Mouse (Mus musculus) MEL-GATA-1-ER (cell line): ENCODE measurements around the gene Mylk4.

Experiments used
- DNase-seq: peaks from one replicate; pipeline ENCODE4 v3.0.0-alpha.2; 2012; ENCODE audit warnings: low read depth; ENCODE audit errors: extremely low read depth

Mylk4 gene

DNA sequence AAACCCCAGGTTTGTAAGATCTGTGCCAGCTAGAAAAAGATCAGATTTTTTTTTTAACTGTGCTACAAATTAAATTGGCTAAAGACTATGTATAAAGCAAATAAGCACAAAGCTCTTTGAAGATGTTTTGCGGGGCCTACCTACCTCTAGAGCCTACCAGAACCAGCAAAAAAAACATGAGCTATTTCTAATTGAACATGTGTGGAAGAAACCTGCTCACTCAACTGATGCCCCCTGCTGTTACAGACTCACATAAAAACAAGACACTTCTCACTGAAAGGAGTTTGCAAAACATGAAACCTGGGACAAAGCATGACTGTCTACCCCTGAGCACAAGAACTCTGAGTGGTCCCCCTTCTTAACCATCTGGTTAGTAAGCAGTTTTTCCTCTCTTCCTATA, 13.3 kb upstream of the Mylk4 start:
- no peak for DNase-seq

GRCm38 (mm10) chr13:32795166-32795565, 11.4 kb upstream of the Mylk4 start:
- no peak for DNase-seq

DNA sequence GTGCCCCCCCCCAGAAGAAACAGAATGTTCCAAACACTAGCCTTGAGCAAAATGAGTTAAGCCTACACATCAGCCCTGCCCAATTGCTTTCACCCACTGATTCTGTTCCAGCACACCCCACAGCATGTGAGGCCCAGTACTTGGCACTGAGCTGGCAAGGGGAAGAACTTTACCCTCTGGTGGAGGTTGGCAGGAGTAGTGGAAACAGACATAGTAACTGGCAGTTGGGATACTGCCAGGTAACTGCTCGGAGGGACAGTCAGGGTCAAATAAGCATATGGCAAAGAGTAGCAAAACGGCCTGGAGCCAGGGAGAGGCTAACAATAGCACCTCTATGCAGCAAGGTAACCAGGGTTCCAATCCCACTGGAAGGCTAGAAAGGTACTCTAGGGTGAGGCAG, 10.9 kb upstream of the Mylk4 start:
- DNase-seq, result no peak

DNA sequence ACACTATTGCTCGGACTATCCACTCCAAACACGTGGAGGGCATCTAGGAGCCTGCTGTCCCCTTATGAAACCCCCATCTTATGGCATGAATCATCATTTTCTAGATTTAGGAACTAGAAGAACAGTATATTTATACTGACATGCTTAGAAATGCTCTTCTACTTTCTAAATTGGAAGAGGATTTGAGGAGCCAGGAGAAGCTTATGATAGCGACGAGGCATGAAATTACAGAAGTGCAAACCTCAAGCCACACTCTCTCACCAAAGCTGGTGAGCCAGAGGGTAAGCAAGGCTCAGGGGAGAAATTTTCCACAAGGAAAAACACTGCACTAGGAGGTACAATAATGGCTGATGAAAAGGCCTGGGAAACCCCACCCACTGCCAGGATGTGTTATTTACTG, 6.0 kb upstream of the Mylk4 start:
- no peak for DNase-seq

GRCm38 (mm10) chr13:32787584-32787983, 3.8 kb upstream of the Mylk4 start:
- no peak for DNase-seq

DNA sequence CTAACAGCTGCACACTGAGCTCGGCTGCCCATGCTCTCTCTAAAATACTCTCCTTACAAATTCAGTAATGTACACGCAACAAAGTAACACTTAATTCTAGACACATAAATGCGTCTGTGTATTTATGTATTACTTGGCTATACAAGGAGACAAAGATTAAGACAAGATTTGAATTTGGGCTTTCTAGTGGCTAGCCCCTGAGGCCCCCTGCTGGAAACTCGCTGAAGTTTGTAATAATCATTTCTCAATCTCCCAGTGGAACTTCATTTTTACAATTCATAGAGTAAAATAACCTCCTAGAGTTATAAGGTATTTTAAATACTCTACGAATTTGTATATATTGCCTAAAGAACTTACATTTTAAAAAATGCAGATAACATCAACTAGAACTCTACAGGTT, 699 bp downstream of the Mylk4 start:
- DNase-seq, result no peak

DNA sequence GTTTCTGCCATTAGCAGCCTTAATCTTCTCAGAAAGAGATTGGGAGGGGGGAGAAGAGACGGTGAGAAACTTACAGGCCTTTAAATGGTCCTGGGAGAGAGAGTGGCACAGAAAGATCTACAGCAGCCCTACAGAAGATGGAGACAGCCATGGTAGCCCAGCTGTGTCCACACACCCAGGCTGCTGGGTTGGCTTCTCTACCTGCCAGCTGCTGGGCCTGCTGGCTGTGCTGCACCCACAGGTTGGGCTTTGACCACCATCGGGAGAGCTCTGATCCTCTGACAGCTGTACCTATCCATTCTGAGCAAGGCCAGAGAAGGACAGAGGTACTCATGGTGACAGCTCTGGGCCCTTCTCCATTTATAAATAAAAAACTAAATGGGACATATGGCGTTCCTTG, 4.9 kb downstream of the Mylk4 start:
- DNase-seq, result no peak

GRCm38 (mm10) chr13:32776350-32776749, 7.4 kb downstream of the Mylk4 start:
- DNase-seq, result no peak

- no peak for DNase-seq
These were observed 7.9 kb downstream of the Mylk4 start for GRCm38 (mm10) chr13:32775889-32776288.

GRCm38 (mm10) chr13:32769960-32770359, 13.8 kb downstream of the Mylk4 start:
- no peak for DNase-seq

DNA sequence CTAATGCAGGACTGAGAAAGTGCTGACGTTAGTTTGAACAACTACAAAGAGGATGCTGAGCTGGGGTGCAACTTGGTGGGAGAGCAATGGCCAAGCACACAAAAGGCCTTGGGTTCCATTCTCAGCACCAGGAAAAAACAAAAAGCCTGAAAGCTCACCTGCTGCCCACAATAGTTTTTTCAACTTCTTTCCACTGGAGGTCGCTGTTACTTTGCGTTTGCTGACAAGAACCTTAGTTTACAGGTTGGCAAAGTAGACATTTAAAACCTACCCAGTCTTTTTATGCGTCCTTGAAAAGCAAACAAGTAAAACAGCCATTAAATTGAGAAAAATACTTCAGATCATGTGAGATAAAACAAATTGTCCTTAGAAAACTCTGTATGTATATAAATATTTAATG, 15.7 kb downstream of the Mylk4 start:
- peak; percentile 17 for DNase-seq

DNA sequence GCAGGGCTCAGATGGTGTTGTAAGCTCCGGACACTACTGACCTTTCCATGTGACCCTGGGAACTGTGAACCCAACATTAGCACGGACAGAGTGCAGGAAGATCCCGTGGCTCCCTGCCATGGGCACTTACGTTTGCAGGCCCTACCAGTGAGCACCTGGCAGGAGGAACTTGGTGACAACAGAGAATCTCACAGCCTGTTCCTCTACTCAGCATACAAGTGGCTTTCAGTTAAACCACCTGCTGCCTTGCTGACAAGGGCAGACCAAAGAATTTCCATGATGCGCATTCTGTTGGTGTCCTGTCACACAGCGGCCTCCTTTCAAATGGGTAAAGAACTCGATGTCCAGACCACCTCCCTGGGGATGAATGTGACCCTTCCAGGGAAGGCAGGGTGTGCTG, 19.3 kb downstream of the Mylk4 start:
- no peak for DNase-seq

DNA sequence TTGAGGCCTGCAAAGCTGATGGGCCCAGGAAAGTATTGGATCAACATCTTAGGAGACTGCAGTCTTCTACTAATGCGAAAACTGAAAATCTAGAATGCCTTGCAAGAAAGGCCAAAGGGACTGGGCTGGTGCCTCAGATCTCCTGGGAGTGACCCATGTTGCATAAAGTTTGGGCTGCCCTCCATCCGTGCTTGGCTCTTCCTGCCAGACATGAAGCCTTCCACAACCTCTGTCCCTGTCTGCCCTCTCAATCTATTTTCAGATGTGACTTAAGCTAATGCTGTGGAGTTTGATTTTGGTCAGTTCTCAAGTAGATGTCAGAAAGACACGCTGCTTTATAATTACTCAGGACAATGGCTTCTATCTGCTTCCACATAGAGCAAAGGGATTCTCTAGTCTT, 20.6 kb downstream of the Mylk4 start:
- no peak for DNase-seq

- DNase-seq, result no peak
These were observed 23.0 kb downstream of the Mylk4 start for GRCm38 (mm10) chr13:32760795-32761194.

GRCm38 (mm10) chr13:32759036-32759435, 24.7 kb downstream of the Mylk4 start:
- DNase-seq, result no peak

GRCm38 (mm10) chr13:32752066-32752657, 31.6 kb downstream of the Mylk4 start:
- no peak for DNase-seq

DNA sequence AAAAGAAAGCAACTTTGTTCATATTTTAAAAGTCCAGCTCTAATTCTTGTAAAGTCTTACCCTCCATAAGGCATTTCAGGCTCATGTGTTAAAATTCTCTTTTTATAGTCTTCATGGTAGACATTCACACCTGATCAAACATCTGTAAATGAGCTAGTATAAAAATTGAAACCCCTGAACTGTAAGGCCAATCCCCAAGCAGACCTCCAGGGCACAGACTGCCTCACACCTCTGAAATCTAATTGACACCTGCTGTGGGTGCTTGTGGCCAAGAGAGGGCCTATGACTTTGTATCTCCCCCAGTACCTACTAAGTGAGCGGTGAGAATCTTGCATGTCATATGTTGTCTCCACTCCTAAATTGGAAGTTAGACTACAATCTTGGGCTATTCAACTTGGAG, 33.2 kb downstream of the Mylk4 start:
- DNase-seq, result no peak

DNA sequence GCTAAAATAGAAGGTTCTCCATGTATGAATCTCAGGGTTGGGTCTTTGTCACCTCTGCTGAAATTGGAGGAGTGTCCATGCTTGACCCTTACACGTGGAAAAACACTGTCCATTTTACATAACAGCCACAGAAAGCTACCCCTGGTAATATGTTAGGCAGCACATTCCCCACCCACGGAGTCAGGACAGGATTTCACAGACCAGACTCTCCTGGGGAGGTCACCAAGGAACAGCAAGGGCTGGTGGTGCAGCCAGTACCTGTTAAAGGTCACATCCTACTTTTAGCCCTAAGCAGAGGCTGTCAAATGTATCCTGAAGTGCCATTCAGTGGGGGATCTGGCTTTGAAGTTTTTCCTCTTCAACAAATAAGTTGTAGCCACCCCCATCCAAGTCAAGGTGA, 35.3 kb downstream of the Mylk4 start:
- DNase-seq, result no peak

- DNase-seq, result no peak
These were observed 42.6 kb downstream of the Mylk4 start for GRCm38 (mm10) chr13:32741161-32741560.

DNA sequence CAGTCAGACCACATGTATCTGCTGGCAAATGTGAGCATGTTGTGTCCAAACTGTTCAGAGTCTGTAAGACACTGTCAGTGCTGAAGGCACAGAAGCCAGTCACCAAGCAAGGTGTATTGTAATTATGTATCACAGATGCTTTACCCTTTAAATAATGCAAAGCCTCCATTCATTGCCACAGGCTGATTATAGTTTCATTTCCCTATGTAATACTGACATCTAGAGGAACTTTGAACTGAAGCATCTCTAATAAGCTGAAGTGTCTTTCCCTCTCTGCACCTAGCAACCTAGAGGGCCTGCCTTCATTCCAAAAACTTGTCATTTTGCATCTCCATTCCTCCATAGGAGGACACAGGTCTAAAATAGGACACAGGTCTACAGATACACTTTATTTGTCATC, 52.5 kb downstream of the Mylk4 start:
- no peak for DNase-seq

GRCm38 (mm10) chr13:32724606-32725005, 59.1 kb downstream of the Mylk4 start:
- DNase-seq, result no peak

DNA sequence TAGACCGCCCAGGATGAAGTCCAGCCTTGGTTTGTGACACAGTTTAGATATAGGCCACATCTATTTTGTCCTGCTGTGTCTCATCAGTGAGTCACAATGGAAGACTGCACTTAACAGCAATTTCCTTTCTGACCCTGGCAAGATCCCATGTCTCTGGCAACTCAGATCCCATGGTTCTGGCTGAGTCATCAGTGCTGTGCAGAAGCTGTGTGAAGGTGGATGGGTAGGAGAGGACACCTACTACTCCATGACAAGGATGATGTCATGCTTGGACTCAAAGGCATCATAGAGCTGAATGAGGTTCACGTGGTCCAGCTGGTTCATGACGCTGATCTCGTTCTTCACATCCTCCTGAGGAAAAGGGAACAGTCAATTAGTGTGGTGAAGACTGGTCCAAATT, 62.0 kb downstream of the Mylk4 start:
- no peak for DNase-seq

- no peak for DNase-seq
These were observed 64.5 kb downstream of the Mylk4 start for GRCm38 (mm10) chr13:32719284-32719683.

- DNase-seq, result no peak
These were observed 66.0 kb downstream of the Mylk4 start for GRCm38 (mm10) chr13:32717709-32718108.
